7 mouse cellular contexts compared by ENCODE assay signal in genomic region chr3:103102454-103103390, GRCm38 (mm10). TPM values are rescaled to one million over a fixed set of nuclear protein-coding genes. Genes with fewer than 3 reads are reported as not detected.
DNase-seq lines count a peak whose midpoint lies in the region; ATAC-seq lines count a peak whose summit lies in the region.

Dennd2c (plus strand) TSS chr3:103102604.

- peak within 1 kb of the TSS; percentile 71 for H3K4me3 ChIP-seq in embryonic facial prominence, embryonic 12.5 days
- H3K4me3 ChIP-seq in midbrain, embryonic 11.5 days (ENCODE audit: low read depth, low read length), result peak within 1 kb of the TSS; percentile 58

- H3K36me3 ChIP-seq in embryonic facial prominence, embryonic 12.5 days, result no peaks in the 10 kb centered on the region
- no peaks in the 10 kb centered on the region for H3K36me3 ChIP-seq in midbrain, embryonic 11.5 days (ENCODE audit: control insufficient read depth, insufficient read depth, low read length)

- H3K9ac ChIP-seq in embryonic facial prominence, embryonic 12.5 days, result peak within 1 kb of the TSS; percentile 67
- peak within 1 kb of the TSS; percentile 51; the same call in 1 of the 2 replicates for H3K9ac ChIP-seq in midbrain, embryonic 11.5 days (ENCODE audit: low read length)

- H3K27ac ChIP-seq in embryonic facial prominence, embryonic 12.5 days, result peak within 1 kb of the TSS; percentile 65; the same call in 1 of the 2 replicates
- H3K27ac ChIP-seq in midbrain, embryonic 11.5 days (ENCODE audit: low read depth, low read length), result no peak within 1 kb of the TSS

- ATAC-seq in embryonic facial prominence, embryonic 12.5 days (ENCODE audit: insufficient number of reproducible peaks, insufficient read depth, low FRiP score, low TSS enrichment), result peak; percentile 96
- peak; percentile 97 for ATAC-seq in midbrain, embryonic 11.5 days (ENCODE audit: low FRiP score)

- H3K4me1 ChIP-seq in embryonic facial prominence, embryonic 12.5 days, result no peaks in the 10 kb centered on the region
- H3K4me1 ChIP-seq in midbrain, embryonic 11.5 days (ENCODE audit: control insufficient read depth, insufficient read depth, low read length), result peaks cover 8% of the 10 kb centered on the region; the same call in 1 of the 2 replicates

- under 1% methylated on average over 71 of the region's 72 CpGs for WGBS in embryonic facial prominence, embryonic 12.5 days
- WGBS in midbrain, embryonic 11.5 days, result 1% methylated on average over 71 of the region's 72 CpGs

- H3K9me3 ChIP-seq in embryonic facial prominence, embryonic 12.5 days, result no peaks in the 10 kb centered on the region
- H3K9me3 ChIP-seq in midbrain, embryonic 11.5 days (ENCODE audit: control insufficient read depth, low read length), result no peaks in the 10 kb centered on the region

- peak within 1 kb of the TSS; percentile 85 for H3K4me2 ChIP-seq in embryonic facial prominence, embryonic 12.5 days (replicated peaks)
- H3K4me2 ChIP-seq in midbrain, embryonic 11.5 days, result peak within 1 kb of the TSS; percentile 94

- no peaks in the 10 kb centered on the region for H3K27me3 ChIP-seq in embryonic facial prominence, embryonic 12.5 days
- peaks cover 18% of the 10 kb centered on the region for H3K27me3 ChIP-seq in midbrain, embryonic 11.5 days (ENCODE audit: control insufficient read depth, insufficient read depth, low read length)

- DNase-seq in adrenal gland, postnatal 25 days, result peak; percentile 95
- DNase-seq in heart, adult 11 months, result peak; percentile 99
- peak; percentile 90 for DNase-seq in kidney, adult 11 months
- peak; percentile 81 for DNase-seq in left cerebral cortex, postnatal 4 days
- DNase-seq in midbrain, embryonic 11.5 days (ENCODE audit: low spot score, missing footprints), result peak; percentile 99
- peak; percentile 72 for DNase-seq in right cerebral cortex, postnatal 4 days

- intact Hi-C loops in left cerebral cortex, postnatal 4 days (cut with DNase I), result no loop called here

RNA-seq across cellular contexts. Expression of gene Dennd2c, which starts in this region (rescaled TPM):
- 1.4 and 1.5 TPM in 2 replicates for total RNA-seq in adrenal gland, postnatal 25 days (2021)
- 7.4 and 8.4 TPM in 2 replicates for polyA plus RNA-seq in embryonic facial prominence, embryonic 12.5 days (2016; fragmentation: Nextera tagmentation; extraction: Ambion mirVana)
- total RNA-seq in left cerebral cortex, postnatal 4 days (2021), result 1 to 10 TPM; 1.1 to 1.4 TPM
- 1.4 and 2.4 TPM in 2 replicates for polyA plus RNA-seq in midbrain, embryonic 11.5 days (2014; fragmentation: Nextera tagmentation; extraction: Ambion mirVana)
